Mouse (Mus musculus): ENCODE measurements around the gene Ttll10. TPM values are rescaled to one million over a fixed set of nuclear protein-coding genes. Genes with fewer than 3 reads are reported as not detected.

Ttll10 gene
- total and polyA plus RNA-seq, 2 experiments from 2014 or later = 0.06 TPM; not detected in 1

- peaks cover 16% of the 10 kb centered on the region for H3K4me1 ChIP-seq (ENCODE audit: insufficient read depth)
- H3K27ac ChIP-seq (ENCODE audit: low read depth, low read length) = no peak overlapping the region
- H3K9me3 ChIP-seq (ENCODE audit: low read length) = no peaks in the 10 kb centered on the region
- DNase-seq (no peak), ATAC-seq (no peak)
- 2% methylated on average over 25 of the region's 25 CpGs for WGBS
- H3K4me3 ChIP-seq (ENCODE audit: low read depth, low read length) = peak overlapping the region; percentile 22
- H3K27me3 ChIP-seq (ENCODE audit: insufficient read depth, low read length) = peaks cover 16% of the 10 kb centered on the region
- no peak overlapping the region for H3K9ac ChIP-seq
- TF ChIP-seq CTCF (IDR thresholded peaks at IDR 0.05; ENCODE audit: low read depth) = no peak
- no peaks in the 10 kb centered on the region for H3K36me3 ChIP-seq (ENCODE audit: insufficient read depth)
- peak overlapping the region; percentile 41 for H3K4me2 ChIP-seq (ENCODE audit: low read depth)
These were observed 24.3 kb downstream of the Ttll10 start for GRCm38 (mm10) chr4:156034901-156035300.

DNA sequence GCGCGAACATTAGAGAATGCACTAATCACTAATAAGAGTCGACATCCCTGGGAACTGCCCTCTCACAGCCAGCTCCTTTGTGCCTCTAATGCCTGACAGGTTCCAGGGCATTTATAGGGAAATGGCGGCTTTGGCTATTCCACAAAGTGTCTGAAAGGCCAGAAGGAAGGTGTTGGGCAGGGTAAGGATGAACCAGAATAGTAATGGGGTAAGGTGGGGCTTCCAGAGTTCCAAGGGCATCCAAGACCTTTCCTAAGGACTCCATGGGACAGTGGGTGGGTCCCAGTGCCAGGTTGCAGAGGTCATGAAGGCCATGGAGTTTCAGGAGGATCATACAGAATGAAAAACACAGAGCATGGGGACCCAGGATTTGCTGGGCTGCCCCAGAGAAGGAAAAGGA is 24.9 kb downstream of the Ttll10 start:
- H3K36me3 ChIP-seq (ENCODE audit: insufficient read depth) = peaks cover 2% of the 10 kb centered on the region; the same call in 1 of the 2 replicates
- peaks cover 16% of the 10 kb centered on the region for H3K27me3 ChIP-seq (ENCODE audit: insufficient read depth, low read length)
- H3K4me1 ChIP-seq (ENCODE audit: insufficient read depth) = peaks cover 16% of the 10 kb centered on the region
- TF ChIP-seq CTCF (IDR thresholded peaks at IDR 0.05; ENCODE audit: low read depth) = no peak
- WGBS = 55% methylated on average over 4 of the region's 4 CpGs
- no peaks in the 10 kb centered on the region for H3K9me3 ChIP-seq (ENCODE audit: low read length)
- H3K9ac ChIP-seq = no peak overlapping the region
- DNase-seq (no peak), ATAC-seq (no peak)
- H3K4me2 ChIP-seq (ENCODE audit: low read depth) = no peak overlapping the region
- no peak overlapping the region for H3K27ac ChIP-seq (ENCODE audit: low read depth, low read length)
- H3K4me3 ChIP-seq (ENCODE audit: low read depth, low read length) = 0 out of 2 replicates have a peak overlapping the region, but pooled peaks have one; percentile 2

DNA sequence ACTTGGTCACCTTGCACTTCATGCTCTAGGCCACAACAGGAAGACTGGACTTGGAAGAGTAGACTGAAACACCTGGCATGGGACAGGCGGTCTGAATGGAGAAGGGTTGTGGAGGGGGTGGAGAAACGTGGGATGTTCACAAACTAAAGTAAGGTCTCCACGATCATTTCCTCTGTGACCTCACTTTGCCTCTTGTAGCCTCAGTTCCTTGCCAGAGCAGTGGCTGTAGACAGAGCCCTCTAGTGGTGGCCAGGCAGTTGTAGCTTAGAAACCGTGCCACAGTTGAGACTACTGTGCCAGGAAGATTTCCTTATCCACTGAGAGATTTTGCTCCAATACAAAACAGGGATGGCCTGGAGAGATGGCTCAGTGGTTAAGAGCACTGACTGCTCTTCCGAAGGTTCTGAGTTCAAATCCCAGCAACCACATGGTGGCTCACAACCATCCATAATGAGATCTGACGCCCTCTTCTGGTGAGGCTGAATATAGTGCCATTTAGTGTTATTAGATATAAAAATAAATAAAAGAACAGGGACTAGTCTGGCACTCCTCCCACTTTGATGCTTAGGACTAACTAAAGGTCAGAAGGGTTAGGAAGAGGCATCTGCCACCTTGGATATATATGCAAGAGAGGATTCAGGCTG is 25.6 kb downstream of the Ttll10 start:
- no peaks in the 10 kb centered on the region for H3K9me3 ChIP-seq (ENCODE audit: low read length)
- H3K27ac ChIP-seq (ENCODE audit: low read depth, low read length) = no peak overlapping the region
- H3K4me2 ChIP-seq (ENCODE audit: low read depth) = no peak overlapping the region
- H3K27me3 ChIP-seq (ENCODE audit: insufficient read depth, low read length) = peaks cover 16% of the 10 kb centered on the region
- 56% methylated on average over 6 of the region's 6 CpGs for WGBS
- peaks cover 16% of the 10 kb centered on the region for H3K4me1 ChIP-seq (ENCODE audit: insufficient read depth)
- H3K36me3 ChIP-seq (ENCODE audit: insufficient read depth) = peaks cover 4% of the 10 kb centered on the region; the same call in 1 of the 2 replicates
- no peak for ATAC-seq
- TF ChIP-seq CTCF (IDR thresholded peaks at IDR 0.05; ENCODE audit: low read depth) = peak; percentile 66
- H3K4me3 ChIP-seq (ENCODE audit: low read depth, low read length) = no peak overlapping the region
- H3K9ac ChIP-seq = no peak overlapping the region
- DNase-seq = peak; percentile 38

DNA sequence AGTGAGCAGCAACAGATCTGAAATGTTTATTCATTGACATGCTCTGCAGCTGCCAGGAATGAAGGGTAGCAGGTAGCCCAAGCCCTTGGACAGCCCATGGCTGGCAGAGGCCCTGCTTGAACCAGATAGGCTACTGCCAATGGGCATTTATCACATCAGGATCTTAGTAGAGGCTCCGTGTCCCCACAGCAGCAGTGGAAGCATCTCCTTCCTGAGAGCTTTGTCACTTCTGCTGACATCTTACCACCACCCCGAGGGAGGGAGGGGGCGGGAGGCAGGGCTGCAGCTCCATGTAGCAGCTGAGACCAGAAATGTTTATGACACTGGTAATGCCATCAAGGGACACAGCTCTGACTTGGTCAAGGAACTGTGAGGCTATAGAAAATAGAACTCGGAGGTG is 26.4 kb downstream of the Ttll10 start:
- 88% methylated on average over 4 of the region's 4 CpGs for WGBS
- Histone ChIP-seq H3K9ac (no peak overlapping the region), H3K4me3 (ENCODE audit: low read depth, low read length) (no peak overlapping the region), H3K9me3 (ENCODE audit: low read length) (no peaks in the 10 kb centered on the region), H3K27ac (ENCODE audit: low read depth, low read length) (no peak overlapping the region), H3K4me2 (ENCODE audit: low read depth) (no peak overlapping the region), H3K4me1 (ENCODE audit: insufficient read depth) (peaks cover 16% of the 10 kb centered on the region), H3K27me3 (ENCODE audit: insufficient read depth, low read length) (peaks cover 16% of the 10 kb centered on the region), H3K36me3 (ENCODE audit: insufficient read depth) (peaks cover 6% of the 10 kb centered on the region; the same call in 1 of the 2 replicates)
- DNase-seq (no peak), ATAC-seq (no peak)
- no peak for TF ChIP-seq CTCF (IDR thresholded peaks at IDR 0.05; ENCODE audit: low read depth)

DNA sequence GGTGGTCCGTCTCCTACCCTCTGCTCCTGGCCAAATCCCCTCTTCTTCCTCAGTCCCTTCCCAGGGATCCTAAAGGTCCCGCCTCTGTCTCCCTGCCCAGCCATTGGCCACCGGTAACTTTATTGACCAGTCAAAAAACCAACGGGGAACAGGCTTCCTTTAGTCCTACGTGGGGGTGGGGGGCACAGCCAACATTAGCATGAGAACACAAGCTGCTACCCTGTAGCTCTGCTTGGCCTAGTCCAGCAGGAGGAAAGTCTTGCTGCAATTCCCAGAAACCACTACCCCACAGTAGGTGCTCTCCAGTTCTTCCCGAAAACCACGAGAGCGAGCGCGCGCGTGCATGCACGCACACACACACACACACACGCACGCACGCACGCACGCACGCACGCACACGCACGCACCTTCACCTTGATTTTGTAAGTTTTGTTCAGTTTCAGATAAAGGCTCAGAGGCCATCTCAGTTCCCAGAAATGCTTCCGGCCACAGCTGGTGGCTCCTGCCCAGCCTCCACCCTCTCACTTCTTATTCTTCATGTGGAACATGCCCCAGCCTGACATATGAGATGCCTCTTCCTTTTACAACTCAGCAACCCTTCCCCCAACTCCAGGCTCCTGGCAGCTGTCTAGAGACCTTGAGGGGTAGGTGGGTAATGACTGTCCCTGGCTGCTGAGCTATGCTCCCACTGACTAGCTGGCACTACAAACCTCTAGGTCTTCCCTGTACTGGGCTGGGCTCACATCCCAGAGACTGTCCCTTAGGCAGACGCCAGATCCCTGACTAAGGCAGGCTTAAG is 27.4 kb downstream of the Ttll10 start:
- Histone ChIP-seq H3K9me3 (ENCODE audit: low read length) (no peaks in the 10 kb centered on the region), H3K9ac (peak overlapping the region; percentile 64), H3K36me3 (ENCODE audit: insufficient read depth) (peaks cover 6% of the 10 kb centered on the region; the same call in 1 of the 2 replicates), H3K27ac (ENCODE audit: low read depth, low read length) (peak overlapping the region; percentile 64), H3K4me2 (ENCODE audit: low read depth) (peak overlapping the region; percentile 73), H3K27me3 (ENCODE audit: insufficient read depth, low read length) (peaks cover 16% of the 10 kb centered on the region), H3K4me1 (ENCODE audit: insufficient read depth) (peaks cover 16% of the 10 kb centered on the region), H3K4me3 (ENCODE audit: low read depth, low read length) (peak overlapping the region; percentile 51)
- DNase-seq (peak; percentile 90), ATAC-seq (peak; percentile 92)
- 2% methylated on average over 24 of the region's 24 CpGs for WGBS
- TF ChIP-seq CTCF (IDR thresholded peaks at IDR 0.05; ENCODE audit: low read depth) = peak; percentile 21; the same call in 1 of the 2 replicates

GRCm38 (mm10) chr4:156031255-156031592 is 28.0 kb downstream of the Ttll10 start:
- peak overlapping the region; percentile 51 for H3K4me3 ChIP-seq (ENCODE audit: low read depth, low read length)
- H3K4me1 ChIP-seq (ENCODE audit: insufficient read depth) = peaks cover 16% of the 10 kb centered on the region
- DNase-seq = no peak
- WGBS = 6% methylated on average over 7 of the region's 7 CpGs
- peaks cover 14% of the 10 kb centered on the region for H3K27me3 ChIP-seq (ENCODE audit: insufficient read depth, low read length)
- ATAC-seq = peak; percentile 4; the same call in 1 of the 2 replicates
- no peak for TF ChIP-seq CTCF (IDR thresholded peaks at IDR 0.05; ENCODE audit: low read depth)
- H3K27ac ChIP-seq (ENCODE audit: low read depth, low read length) = peak overlapping the region; percentile 64
- H3K9ac ChIP-seq = peak overlapping the region; percentile 64
- H3K36me3 ChIP-seq (ENCODE audit: insufficient read depth) = peaks cover 6% of the 10 kb centered on the region; the same call in 1 of the 2 replicates
- H3K9me3 ChIP-seq (ENCODE audit: low read length) = no peaks in the 10 kb centered on the region
- H3K4me2 ChIP-seq (ENCODE audit: low read depth) = peak overlapping the region; percentile 73

DNA sequence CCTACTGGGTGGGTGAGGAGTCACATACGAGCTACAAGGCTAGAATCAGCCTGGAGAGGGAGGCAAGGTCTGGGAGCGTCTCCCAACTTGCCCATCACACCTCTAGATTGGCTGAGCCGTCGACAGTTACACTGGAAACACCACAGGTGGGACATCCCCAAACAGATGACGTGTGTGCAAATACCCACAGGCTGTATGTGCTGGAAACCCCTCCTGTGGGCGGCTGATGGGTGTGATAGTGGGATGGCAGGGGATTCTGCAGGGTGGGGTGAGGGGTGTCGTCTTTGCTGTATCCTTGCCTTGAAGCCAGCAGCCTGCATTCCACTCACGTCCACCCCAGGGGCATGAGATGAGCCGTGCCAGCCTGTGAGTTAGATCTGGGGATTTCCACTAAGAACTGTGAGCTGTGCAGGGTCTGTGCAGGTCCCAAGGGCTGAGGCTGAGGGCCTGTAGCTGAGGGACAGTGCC is 28.5 kb downstream of the Ttll10 start:
- Histone ChIP-seq H3K4me1 (ENCODE audit: insufficient read depth) (peaks cover 16% of the 10 kb centered on the region), H3K9ac (peak overlapping the region; percentile 64), H3K9me3 (ENCODE audit: low read length) (no peaks in the 10 kb centered on the region), H3K4me3 (ENCODE audit: low read depth, low read length) (peak overlapping the region; percentile 51), H3K27ac (ENCODE audit: low read depth, low read length) (peak overlapping the region; percentile 64), H3K27me3 (ENCODE audit: insufficient read depth, low read length) (peaks cover 9% of the 10 kb centered on the region), H3K4me2 (ENCODE audit: low read depth) (peak overlapping the region; percentile 73), H3K36me3 (ENCODE audit: insufficient read depth) (peaks cover 6% of the 10 kb centered on the region; the same call in 1 of the 2 replicates)
- ATAC-seq (peak; percentile 10; the same call in 1 of the 2 replicates), DNase-seq (no peak)
- TF ChIP-seq CTCF (IDR thresholded peaks at IDR 0.05; ENCODE audit: low read depth) = no peak; the same call in 1 of the 2 replicates
- WGBS = 68% methylated on average over 9 of the region's 9 CpGs

All from forebrain, postnatal 0 days (tissue).